Mouse (Mus musculus): ENCODE data around the gene Adap2. TPM values are rescaled to one million over a fixed set of nuclear protein-coding genes. Genes with fewer than 3 reads are reported as not detected.

Adap2 gene
- polyA plus RNA-seq, 2 experiments from 2014 or later, result 0.17 TPM; not detected in 1

DNA sequence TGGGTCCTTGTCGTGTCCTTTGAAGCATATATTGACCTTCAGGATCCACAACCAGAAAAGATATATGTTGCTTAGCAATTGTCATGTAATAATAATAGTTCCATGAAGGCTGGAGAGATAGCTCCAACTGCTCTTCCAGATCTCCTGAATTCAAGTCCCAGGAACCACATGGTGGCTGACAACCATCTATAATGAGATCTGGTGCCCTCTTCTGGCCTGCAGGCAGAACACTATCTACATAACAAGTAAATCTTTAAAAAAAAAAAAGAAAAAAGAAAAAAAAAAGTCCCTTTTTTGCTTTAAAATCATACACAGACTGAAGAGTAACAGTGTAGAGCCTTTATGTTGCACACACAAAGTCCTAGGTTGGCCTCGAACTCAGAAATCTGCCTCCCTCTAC lies 45.9 kb downstream of the Adap2 start:
- no peak for ATAC-seq

DNA sequence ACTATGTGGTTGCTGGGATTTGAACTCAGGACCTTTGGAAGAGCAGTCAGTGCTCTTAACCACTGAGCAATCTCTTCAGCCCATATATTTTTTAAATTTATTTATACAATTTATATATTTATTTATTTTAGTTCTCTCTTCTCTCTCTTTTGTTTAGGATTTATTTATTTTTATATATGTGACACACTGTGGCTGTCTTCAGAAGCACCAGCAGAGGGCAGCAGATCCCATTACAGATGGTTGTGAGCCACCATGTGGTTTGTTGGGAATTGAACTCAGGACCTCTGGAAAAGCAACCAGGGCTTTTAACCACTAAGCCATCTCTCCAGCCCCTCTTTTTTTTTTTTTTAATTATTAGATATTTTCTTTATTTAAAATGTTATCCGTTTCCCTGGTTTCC lies 46.4 kb downstream of the Adap2 start:
- no peak for ATAC-seq

DNA sequence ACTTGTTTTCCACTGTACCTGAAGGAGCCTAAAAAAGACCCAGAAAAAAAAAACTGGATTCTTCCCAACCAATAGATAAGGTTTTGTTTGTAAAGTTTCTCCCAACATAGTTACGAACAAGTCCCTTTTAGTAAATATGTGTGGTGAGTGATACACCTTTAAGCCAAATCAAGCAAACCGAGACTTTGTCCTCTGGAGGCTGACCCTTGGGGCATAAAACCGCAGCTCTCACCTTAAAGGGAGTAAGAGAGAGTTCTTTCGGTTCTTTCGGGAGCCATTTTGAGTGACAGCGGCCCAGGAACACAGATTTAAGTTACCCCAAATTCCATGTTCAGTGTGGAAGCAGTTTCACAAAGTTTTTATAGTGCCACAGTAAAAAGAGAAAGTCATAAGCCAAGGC lies 48.4 kb downstream of the Adap2 start:
- no peak for ATAC-seq

GRCm38 (mm10) chr11:80204037-80204436 lies 50.1 kb downstream of the Adap2 start:
- ATAC-seq, result no peak

- ATAC-seq, result no peak
These were observed 51.0 kb downstream of the Adap2 start for GRCm38 (mm10) chr11:80204941-80205340.

- ATAC-seq, result no peak
These were observed 54.6 kb downstream of the Adap2 start for GRCm38 (mm10) chr11:80208465-80208859.

DNA sequence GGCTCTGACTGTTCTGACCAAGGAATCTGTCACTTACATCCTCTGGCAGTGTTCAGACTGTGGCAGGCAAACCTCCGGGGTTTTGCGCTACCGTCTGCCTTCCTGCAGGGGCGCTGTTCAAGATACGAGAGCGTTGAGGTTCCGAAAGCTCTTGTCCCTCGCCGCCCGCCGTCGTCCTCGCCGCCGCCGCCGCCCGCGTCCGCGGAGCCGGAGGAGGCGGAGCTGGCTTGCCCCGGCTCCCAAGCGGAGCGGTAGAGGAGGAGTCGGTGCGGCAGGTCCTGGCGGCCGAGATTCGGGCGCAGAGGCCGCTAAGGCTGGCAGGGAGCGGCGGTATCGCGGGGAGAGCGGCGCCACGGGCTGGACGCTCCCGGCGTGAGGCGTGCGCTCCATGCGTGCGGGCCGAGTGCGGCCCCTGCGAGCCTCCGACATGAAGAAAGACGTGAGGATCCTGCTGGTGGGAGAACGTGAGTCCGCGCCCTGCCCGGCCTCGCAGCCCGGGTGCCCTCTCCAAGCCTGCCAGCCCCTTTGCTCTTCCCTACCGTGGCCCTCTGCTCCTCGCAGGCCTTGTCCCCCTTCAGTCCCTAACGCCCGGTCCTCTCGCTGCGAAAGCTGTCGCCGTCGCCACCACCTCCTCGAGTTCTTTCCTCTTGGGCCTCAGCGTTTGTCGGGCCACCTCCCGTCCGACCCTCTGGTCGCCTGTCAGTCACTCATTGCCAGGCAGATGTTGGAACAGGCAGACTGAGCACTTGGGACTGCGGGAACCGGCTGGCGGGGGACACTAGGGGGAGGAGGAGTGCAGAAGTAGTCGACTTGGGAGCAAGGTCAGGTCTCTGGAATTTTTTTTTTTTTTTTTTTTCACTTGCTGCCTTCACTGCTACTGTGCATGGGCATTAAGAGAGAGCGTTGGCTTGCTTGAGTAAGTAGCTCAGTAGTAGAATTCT lies 55.2 kb downstream of the Adap2 start, which contains the start of gene Rhot1:
Gene Rhot1 (plus strand): TSS at position 160 of the 941 bp plus-strand sequence.
- ATAC-seq, result peak; percentile 93

- ATAC-seq, result no peak
These were observed 56.4 kb downstream of the Adap2 start for GRCm38 (mm10) chr11:80210321-80210720.

GRCm38 (mm10) chr11:80212282-80212681 lies 58.4 kb downstream of the Adap2 start:
- no peak for ATAC-seq

- no peak for ATAC-seq
These were observed 61.4 kb downstream of the Adap2 start for GRCm38 (mm10) chr11:80215291-80215690.

DNA sequence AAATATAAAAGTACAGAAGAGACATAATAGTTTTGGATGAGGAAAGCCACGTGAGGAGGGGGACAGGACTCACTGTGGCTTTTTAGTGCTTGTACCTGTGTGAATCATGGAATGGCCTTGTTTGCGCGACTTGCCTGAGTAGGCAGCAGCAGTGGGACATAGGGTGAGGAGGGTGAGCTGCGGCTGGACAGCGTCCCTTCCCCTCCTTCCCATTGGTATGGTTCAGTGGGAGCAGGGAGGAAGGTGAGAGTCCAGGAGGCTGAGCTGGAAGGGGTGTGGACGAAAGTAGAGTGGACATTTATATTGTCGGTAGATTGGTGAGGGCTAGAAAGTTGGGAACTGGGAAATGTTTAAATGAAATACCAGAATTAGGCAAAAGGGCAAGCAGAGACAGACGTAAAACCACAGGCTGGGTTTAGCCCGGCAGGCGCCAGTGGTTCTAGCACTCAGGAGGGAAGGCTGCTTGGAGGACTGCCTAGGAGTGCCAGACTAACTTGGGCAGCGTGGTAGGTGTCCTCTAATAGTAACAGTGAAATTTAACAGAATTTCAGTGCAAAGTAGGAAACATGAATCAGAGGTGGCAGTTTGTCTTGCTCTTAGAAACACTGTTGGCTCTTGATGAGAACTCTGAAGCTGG lies 64.9 kb downstream of the Adap2 start:
- ATAC-seq, result no peak

Other genes starting within 250 kb of the Adap2 start
- 10 to 100 TPM; 39.3 to 52.3 TPM for gene Utp6, start 191.7 kb upstream of the Adap2 start, polyA plus RNA-seq (2017; shearing (Covaris generic))
- gene Suz12, start 161.0 kb upstream of the Adap2 start, polyA plus RNA-seq (2017; shearing (Covaris generic)), result 10 to 100 TPM; 22.3 to 33.0 TPM
- 100 to 1,000 TPM; 125 to 134 TPM for gene Crlf3, start 73.1 kb upstream of the Adap2 start, polyA plus RNA-seq (2017; shearing (Covaris generic))
- gene Atad5, start 64.7 kb upstream of the Adap2 start, polyA plus RNA-seq (2017; shearing (Covaris generic)), result 1 to 10 TPM; 3.5 to 3.6 TPM
- 10 to 100 TPM; 26.0 to 35.7 TPM for gene Tefm, start 11.9 kb upstream of the Adap2 start, polyA plus RNA-seq (2017; shearing (Covaris generic))
- gene Rnf135, start 29.7 kb downstream of the Adap2 start, polyA plus RNA-seq (2017; shearing (Covaris generic)), result 10 to 100 TPM in 1 of 2 experiments, 1 to 10 TPM in 1; 8.4 to 11.3 TPM
- gene Rhot1, start 54.9 kb downstream of the Adap2 start, polyA plus RNA-seq (2017; shearing (Covaris generic)), result 10 to 100 TPM; 25.1 to 28.2 TPM
- gene Rhbdl3, start 146.8 kb downstream of the Adap2 start, polyA plus RNA-seq (2017; shearing (Covaris generic)), result 1 to 10 TPM in 1 of 2 experiments, under 1 TPM in 1; 0.82 to 1.6 TPM
- 10 to 100 TPM; 10.4 to 15.6 TPM for gene 5730455P16Rik, start 223.9 kb downstream of the Adap2 start, polyA plus RNA-seq (2017; shearing (Covaris generic))
- 100 to 1,000 TPM; 270 to 312 TPM for gene Zfp207, start 229.2 kb downstream of the Adap2 start, polyA plus RNA-seq (2017; shearing (Covaris generic))